Mouse (Mus musculus) CD8-positive naive resting alpha-beta T cell, adult 57 days (primary cell): ENCODE data around the gene Gm8906. TPM values are rescaled to one million over a fixed set of nuclear protein-coding genes. Genes with fewer than 3 reads are reported as not detected.

Experiments used
- total RNA-seq: library from RNA; stranded (reverse); gene quantifications from one replicate; pipeline ENCODE4 v1.2.4, GENCODE M21; 2023

The Gm8906 gene
- total RNA-seq = not detected

GRCm38 (mm10) chr5:11502385-11502784 is at the start of gene Gm8906:
Gene Gm8906, plus strand, starts transcription at chr5:11502685.

Other genes with a start within 250 kb of the Gm8906 start
- not detected for gene Gm8890, start 246.7 kb upstream of the Gm8906 start, total RNA-seq
- not detected for gene Speer1, start 161.2 kb upstream of the Gm8906 start, total RNA-seq
- not detected for gene Gm8897, start 86.3 kb upstream of the Gm8906 start, total RNA-seq
- not detected for gene Gm6460, start 92.2 kb downstream of the Gm8906 start, total RNA-seq
- gene Gm8922, start 179.3 kb downstream of the Gm8906 start, total RNA-seq = not detected